Mouse (Mus musculus) E14TG2a.4 (cell line): ENCODE results near the gene Fuca2.
"Not testable (repeated sequence)": the region's sequence is repeated elsewhere in the genome, so short reads cannot be mapped to it uniquely, and the experiment has no call there.

Experiments
- H3K27me3 ChIP-seq: 2 replicates; pipeline ENCODE4 v1.6.1; 2014; ENCODE audit warnings: low read length, control low read depth; ENCODE audit not compliant: insufficient read depth
- H3K36me3 ChIP-seq: 2 replicates; pipeline ENCODE4 v1.6.1; 2014; ENCODE audit warnings: low read length, control low read depth; ENCODE audit not compliant: insufficient read depth
- H3K4me1 ChIP-seq: replicated peaks from 2 replicates; pipeline ENCODE4 v1.6.1; 2014; ENCODE audit warnings: low read depth, low read length, control low read depth
- H3K4me3 ChIP-seq: replicated peaks from 2 replicates; pipeline ENCODE4 v1.5.1; 2014; ENCODE audit warnings: mild to moderate bottlenecking, low read length
- H3K9me3 ChIP-seq: 2 replicates; pipeline ENCODE4 v1.6.1; 2014; ENCODE audit warnings: low read length, control low read depth
- CTCF ChIP-seq: conservative IDR thresholded peaks from 2 replicates; pipeline ENCODE4 v1.5.1; 2014; ENCODE audit warnings: low read length
- NANOG ChIP-seq: IDR thresholded peaks from 2 replicates; pipeline ENCODE4 v1.6.1; 2014; ENCODE audit warnings: borderline replicate concordance, low read length, mixed read lengths
- POU5F1 ChIP-seq: IDR thresholded peaks from 2 replicates; pipeline ENCODE4 v1.6.1; 2014; ENCODE audit warnings: low read length, borderline replicate concordance

The Fuca2 gene

DNA sequence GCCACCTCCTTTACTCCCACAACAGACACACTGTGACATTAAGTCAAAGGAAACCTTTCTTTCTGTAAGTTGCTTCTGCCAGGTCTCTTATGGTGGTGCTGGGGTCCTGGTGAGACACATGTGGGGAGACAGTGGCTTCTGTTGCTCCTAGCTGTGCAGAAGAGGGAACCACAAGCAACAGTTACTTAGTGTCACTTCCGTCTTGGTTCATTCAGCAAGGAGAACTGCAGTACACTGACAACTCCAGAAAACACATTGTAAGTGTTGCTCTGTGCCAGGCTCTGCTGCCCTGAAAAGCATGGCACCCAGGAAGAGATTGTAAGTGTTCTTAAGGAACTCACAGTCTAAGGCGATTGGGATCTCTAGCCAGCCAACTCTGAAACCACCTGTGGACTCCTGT, at the start of gene Fuca2:
Gene Fuca2 (plus strand): TSS at position 210 of the 400 bp plus-strand sequence.
- H3K27me3 ChIP-seq = peaks cover 14% of the 10 kb centered on the region
- TF ChIP-seq POU5F1 (no peak), NANOG (no peak), CTCF (no peak)
- H3K9me3 ChIP-seq = no peaks in the 10 kb centered on the region
- H3K4me1 ChIP-seq = peaks cover 8% of the 10 kb centered on the region
- peak within 1 kb of the TSS; percentile 78; the same call in 1 of the 2 replicates for H3K4me3 ChIP-seq
- no peaks in the 10 kb centered on the region for H3K36me3 ChIP-seq

GRCm38 (mm10) chr10:13451640-13452039, 47.7 kb upstream of the Fuca2 start:
- no peak overlapping the region for H3K4me3 ChIP-seq
- H3K27me3 ChIP-seq = no peaks in the 10 kb centered on the region
- no peaks in the 10 kb centered on the region for H3K4me1 ChIP-seq
- H3K9me3 ChIP-seq = peaks cover 16% of the 10 kb centered on the region
- no peak for TF ChIP-seq POU5F1
- TF ChIP-seq CTCF = no peak
- TF ChIP-seq NANOG = no peak
- H3K36me3 ChIP-seq = no peaks in the 10 kb centered on the region

DNA sequence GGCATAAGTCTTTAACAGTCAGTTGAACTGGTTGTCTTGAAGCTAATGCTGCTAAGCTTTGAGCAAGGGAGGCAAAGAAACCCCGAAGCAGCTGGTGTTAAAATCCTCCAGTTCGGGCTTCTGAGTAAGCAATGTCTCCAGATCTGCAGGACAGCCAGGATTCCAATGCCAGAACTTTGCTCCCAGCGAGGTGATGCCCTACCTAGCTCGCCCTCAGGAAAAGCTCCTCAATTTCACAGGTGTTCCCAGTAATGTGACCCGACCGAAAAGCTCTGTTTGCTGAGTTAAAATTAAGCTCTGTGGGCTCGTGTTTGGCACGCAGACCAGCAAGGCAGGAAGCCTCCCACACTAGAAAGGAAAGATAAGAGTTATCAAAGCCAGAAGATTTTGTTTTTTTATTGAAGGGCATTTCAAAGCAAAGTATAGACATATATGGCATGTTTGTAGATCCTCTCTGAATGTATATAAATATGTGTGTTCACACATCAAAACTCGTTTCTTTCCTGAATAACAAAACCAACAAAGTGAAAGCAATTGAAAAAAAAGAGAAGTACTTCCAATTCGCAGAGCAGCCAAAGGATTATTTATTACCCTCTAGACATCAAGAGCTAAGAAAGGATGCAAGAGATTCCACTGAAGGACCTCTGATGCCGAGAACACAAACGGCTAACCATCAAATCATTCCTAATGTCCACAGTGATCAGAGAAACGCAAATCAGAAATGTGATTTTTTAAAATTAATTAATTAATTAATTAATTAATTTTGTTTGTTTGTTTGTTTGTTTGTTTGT, 45.9 kb upstream of the Fuca2 start:
- no peaks in the 10 kb centered on the region for H3K36me3 ChIP-seq
- TF ChIP-seq POU5F1 (no peak), CTCF (no peak), NANOG (no peak)

GRCm38 (mm10) chr10:13464295-13464694, 35.0 kb upstream of the Fuca2 start:
- not testable (repeated sequence) for H3K4me3 ChIP-seq, H3K36me3 ChIP-seq, H3K9me3 ChIP-seq, H3K4me1 ChIP-seq, H3K27me3 ChIP-seq

More for the DNA sequence above, 45.9 kb upstream of the Fuca2 start:
- Histone ChIP-seq H3K9me3 (peaks cover 16% of the 10 kb centered on the region), H3K4me3 (no peak overlapping the region), H3K27me3 (no peaks in the 10 kb centered on the region), H3K4me1 (no peaks in the 10 kb centered on the region)

GRCm38 (mm10) chr10:13466925-13467324, 32.4 kb upstream of the Fuca2 start:
- no peaks in the 10 kb centered on the region for H3K9me3 ChIP-seq
- H3K4me3 ChIP-seq = no peak overlapping the region
- peaks cover 10% of the 10 kb centered on the region for H3K27me3 ChIP-seq
- TF ChIP-seq NANOG (no peak), POU5F1 (no peak), CTCF (no peak)
- H3K4me1 ChIP-seq = peaks cover 3% of the 10 kb centered on the region; the same call in 1 of the 2 replicates
- no peaks in the 10 kb centered on the region for H3K36me3 ChIP-seq

DNA sequence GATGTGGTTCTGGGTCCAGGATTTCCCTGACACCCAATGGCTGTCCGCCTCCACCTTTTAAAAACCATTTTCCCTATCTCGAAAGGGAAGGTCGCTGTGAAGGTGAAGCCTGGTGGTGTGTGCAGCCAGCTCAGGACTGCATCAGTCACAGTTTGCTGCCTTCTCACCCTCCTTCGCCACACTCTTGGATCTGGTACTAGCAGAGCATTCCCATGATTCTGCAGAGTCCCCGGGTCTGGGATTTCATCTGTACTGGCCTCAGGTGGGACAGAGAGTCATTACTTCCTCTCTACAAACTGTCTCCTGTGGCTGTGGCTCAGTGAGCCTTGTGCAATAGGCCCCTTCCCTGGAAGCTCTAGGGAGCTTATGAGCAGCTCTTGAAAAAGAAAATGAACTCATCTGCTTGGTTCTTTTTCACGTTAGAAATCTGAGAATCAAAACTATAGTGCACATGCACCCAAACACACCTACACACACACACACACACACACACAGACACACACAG, 31.3 kb upstream of the Fuca2 start:
- H3K9me3 ChIP-seq, H3K4me1 ChIP-seq, H3K36me3 ChIP-seq, H3K4me3 ChIP-seq: not testable (repeated sequence)
- H3K27me3 ChIP-seq = peaks cover 21% of the 10 kb centered on the region

- no peak overlapping the region for H3K4me3 ChIP-seq
- H3K4me1 ChIP-seq = peaks cover 21% of the 10 kb centered on the region
- H3K36me3 ChIP-seq = no peaks in the 10 kb centered on the region
- TF ChIP-seq CTCF (no peak), NANOG (no peak), POU5F1 (no peak)
- no peaks in the 10 kb centered on the region for H3K9me3 ChIP-seq
- peaks cover 42% of the 10 kb centered on the region for H3K27me3 ChIP-seq
These were observed 29.1 kb upstream of the Fuca2 start for GRCm38 (mm10) chr10:13470236-13470635.

DNA sequence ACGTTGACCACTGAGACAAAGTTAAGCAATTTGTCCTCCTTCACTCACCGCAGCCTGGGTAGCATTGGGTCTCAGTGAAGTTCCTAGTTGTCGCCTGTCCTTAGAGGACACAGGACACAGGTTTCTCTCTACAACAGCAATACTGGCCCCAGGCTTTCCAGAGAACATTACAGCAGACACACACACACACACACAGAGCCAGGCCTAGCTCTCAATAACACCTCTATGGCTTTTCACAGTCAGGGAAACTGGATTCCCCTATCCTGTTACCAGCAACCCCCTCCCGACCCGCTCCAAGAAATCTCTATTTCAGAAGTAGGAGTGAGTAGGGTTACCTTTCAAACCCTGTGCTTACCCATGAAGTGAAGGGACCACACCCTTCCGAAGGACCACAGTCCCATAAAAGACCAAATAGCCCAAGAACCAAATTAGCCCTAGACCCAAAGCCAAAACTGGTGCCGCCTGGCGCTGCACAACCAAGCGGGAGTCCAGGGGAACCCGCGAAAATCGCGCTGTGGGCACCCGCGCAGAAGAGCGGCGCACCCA, 26.0 kb upstream of the Fuca2 start:
- peaks cover 23% of the 10 kb centered on the region for H3K4me1 ChIP-seq
- H3K4me3 ChIP-seq = peak overlapping the region; percentile 86
- H3K36me3 ChIP-seq = no peaks in the 10 kb centered on the region
- TF ChIP-seq CTCF (no peak), NANOG (no peak), POU5F1 (no peak)
- no peaks in the 10 kb centered on the region for H3K9me3 ChIP-seq
- peaks cover 56% of the 10 kb centered on the region for H3K27me3 ChIP-seq

DNA sequence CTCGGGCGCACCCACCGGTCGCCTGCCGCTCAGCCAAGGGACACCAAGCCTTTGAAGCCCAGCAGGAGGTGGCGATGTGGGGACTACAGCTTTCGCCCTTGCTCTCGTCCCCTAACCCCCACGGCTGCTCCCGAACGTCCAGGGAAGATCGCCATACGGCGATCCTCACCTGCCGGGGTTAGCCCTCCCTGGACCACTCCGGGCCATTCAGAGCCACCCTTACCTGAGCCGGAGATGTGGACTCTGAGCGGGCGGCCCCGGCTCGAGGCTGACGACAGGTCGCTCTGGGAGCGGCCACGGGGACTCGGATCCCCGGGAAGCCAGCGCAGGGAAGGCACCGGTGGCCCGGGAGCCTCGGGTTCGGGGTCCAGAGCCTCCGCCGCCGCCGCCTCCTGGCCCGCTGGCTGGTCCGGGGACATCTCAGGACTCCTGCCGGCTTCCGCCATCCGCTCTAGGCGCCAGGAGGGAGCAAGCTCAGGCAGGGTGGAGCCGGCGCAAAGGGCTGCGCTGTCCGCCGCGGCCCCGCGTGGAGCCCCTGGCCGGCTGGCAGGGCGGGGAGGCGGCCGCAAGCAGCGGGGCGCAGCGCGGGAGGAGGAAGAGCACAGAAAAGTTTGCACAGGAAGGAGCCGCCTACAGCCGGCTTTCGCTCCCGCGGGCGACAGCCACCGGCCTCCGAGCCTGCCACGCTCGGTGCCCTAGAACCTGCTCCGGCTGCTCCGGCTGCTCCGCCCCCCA, 25.3 kb upstream of the Fuca2 start, which contains the start of gene Phactr2:
Gene Phactr2 (minus strand): TSS at position 580 of the 735 bp plus-strand sequence.
- H3K4me1 ChIP-seq = peaks cover 23% of the 10 kb centered on the region
- peaks cover 56% of the 10 kb centered on the region for H3K27me3 ChIP-seq
- no peaks in the 10 kb centered on the region for H3K9me3 ChIP-seq
- TF ChIP-seq CTCF = no peak
- no peak for TF ChIP-seq NANOG
- TF ChIP-seq POU5F1 = no peak
- no peaks in the 10 kb centered on the region for H3K36me3 ChIP-seq
- peak within 1 kb of the TSS; percentile 86 for H3K4me3 ChIP-seq
